Mouse (Mus musculus): ENCODE results near the gene Tubb3. TPM values are rescaled to one million over a fixed set of nuclear protein-coding genes. Genes with fewer than 3 reads are reported as not detected.
A peak's percentile ranks its signal among the peaks of the same experiment; 100 is the strongest.

Gene Tubb3
- polyA plus RNA-seq, 1 experiment from 2014 or later: 1,822 TPM

DNA sequence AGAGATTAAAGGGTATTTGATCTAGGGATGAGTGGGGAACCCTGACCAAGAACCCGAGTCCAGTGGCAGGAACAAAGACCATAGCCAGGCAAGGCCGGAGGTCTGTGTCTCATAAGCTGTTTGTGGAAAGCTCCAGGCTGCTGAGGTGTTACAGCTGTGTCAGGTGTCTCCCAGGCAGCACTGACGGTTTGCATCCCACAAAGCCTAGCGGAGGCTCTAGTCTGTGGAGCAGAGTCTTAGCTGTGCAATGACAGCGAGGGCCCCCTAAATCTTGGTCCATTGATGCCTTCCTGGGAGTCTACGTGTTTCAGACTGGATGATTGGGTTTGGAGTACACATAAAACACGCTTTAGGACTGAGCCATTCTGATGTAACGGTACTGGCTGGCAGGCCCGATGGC, 9.3 kb upstream of the Tubb3 start:
- Histone ChIP-seq H3K27ac (replicated peaks) (no peak overlapping the region), H3K27me3 (no peaks in the 10 kb centered on the region), H3K9me3 (no peaks in the 10 kb centered on the region), H3K4me3 (no peak overlapping the region), H3K4me2 (replicated peaks) (no peak overlapping the region), H3K4me1 (peaks cover 6% of the 10 kb centered on the region; the same call in 1 of the 2 replicates), H3K36me3 (peaks cover 63% of the 10 kb centered on the region), H3K9ac (replicated peaks) (no peak overlapping the region)
- 93% methylated on average over 9 of the region's 9 CpGs for WGBS
- no peak for ATAC-seq (replicated peaks)

GRCm38 (mm10) chr8:123402730-123403326, 8.4 kb upstream of the Tubb3 start:
- Histone ChIP-seq H3K9ac (replicated peaks) (no peak overlapping the region), H3K4me3 (no peak overlapping the region), H3K4me1 (peaks cover 7% of the 10 kb centered on the region; the same call in 1 of the 2 replicates), H3K27me3 (no peaks in the 10 kb centered on the region), H3K36me3 (peaks cover 56% of the 10 kb centered on the region), H3K4me2 (replicated peaks) (no peak overlapping the region), H3K9me3 (no peaks in the 10 kb centered on the region), H3K27ac (replicated peaks) (no peak overlapping the region)
- ATAC-seq (replicated peaks): no peak
- WGBS: 92% methylated on average over 9 of the region's 9 CpGs

DNA sequence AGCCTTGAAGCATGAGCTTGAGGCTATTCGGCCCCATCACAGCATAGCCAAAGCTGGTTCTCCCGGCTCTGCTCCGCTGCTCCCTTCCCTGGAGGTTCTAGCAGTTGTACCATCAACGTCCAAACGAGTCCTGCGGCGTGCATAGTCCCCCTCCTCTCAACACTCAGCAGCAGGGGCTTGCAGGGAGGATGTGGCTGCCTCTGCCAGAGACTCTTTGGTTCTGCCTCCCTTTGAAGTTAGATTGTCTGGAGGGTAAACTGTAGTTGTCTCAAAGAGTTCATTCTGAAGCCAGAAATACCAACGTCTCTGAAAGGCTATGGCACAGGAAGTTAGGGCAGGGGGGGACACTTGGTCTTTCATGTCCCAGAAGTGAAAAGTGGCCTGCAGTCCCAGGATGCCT, 6.7 kb upstream of the Tubb3 start:
- no peaks in the 10 kb centered on the region for H3K9me3 ChIP-seq
- 53% methylated on average over 8 of the region's 8 CpGs for WGBS
- ATAC-seq (replicated peaks): no peak
- peaks cover 14% of the 10 kb centered on the region for H3K4me1 ChIP-seq
- H3K27me3 ChIP-seq: no peaks in the 10 kb centered on the region
- H3K36me3 ChIP-seq: peaks cover 40% of the 10 kb centered on the region
- H3K9ac ChIP-seq (replicated peaks): 0 out of 2 replicates have a peak overlapping the region, but pooled peaks have one; percentile 14
- no peak overlapping the region for H3K27ac ChIP-seq (replicated peaks)
- H3K4me3 ChIP-seq: no peak overlapping the region
- H3K4me2 ChIP-seq (replicated peaks): no peak overlapping the region

- H3K9me3 ChIP-seq: no peaks in the 10 kb centered on the region
- H3K4me2 ChIP-seq (replicated peaks): no peak within 1 kb of the TSS
- no peak within 1 kb of the TSS for H3K27ac ChIP-seq (replicated peaks)
- no peaks in the 10 kb centered on the region for H3K27me3 ChIP-seq
- WGBS: 4% methylated on average over 4 of the region's 4 CpGs
- H3K9ac ChIP-seq (replicated peaks): no peak within 1 kb of the TSS
- H3K4me3 ChIP-seq: no peak within 1 kb of the TSS
- peaks cover 18% of the 10 kb centered on the region for H3K36me3 ChIP-seq
- peaks cover 22% of the 10 kb centered on the region for H3K4me1 ChIP-seq
- ATAC-seq (replicated peaks): no peak
These were observed 4.4 kb upstream of the Tubb3 start, which contains the start of gene Mc1r for GRCm38 (mm10) chr8:123406786-123407185. Gene Mc1r (plus strand): TSS chr8:123407107.

DNA sequence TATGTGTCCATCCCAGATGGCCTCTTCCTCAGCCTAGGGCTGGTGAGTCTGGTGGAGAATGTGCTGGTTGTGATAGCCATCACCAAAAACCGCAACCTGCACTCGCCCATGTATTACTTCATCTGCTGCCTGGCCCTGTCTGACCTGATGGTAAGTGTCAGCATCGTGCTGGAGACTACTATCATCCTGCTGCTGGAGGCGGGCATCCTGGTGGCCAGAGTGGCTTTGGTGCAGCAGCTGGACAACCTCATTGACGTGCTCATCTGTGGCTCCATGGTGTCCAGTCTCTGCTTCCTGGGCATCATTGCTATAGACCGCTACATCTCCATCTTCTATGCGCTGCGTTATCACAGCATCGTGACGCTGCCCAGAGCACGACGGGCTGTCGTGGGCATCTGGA, 3.6 kb upstream of the Tubb3 start:
- H3K27me3 ChIP-seq: no peaks in the 10 kb centered on the region
- ATAC-seq (replicated peaks): no peak
- WGBS: 93% methylated on average over 13 of the region's 13 CpGs
- peaks cover 22% of the 10 kb centered on the region for H3K4me1 ChIP-seq
- no peak overlapping the region for H3K4me2 ChIP-seq (replicated peaks)
- peaks cover 9% of the 10 kb centered on the region; the same call in 1 of the 2 replicates for H3K36me3 ChIP-seq
- no peak overlapping the region for H3K27ac ChIP-seq (replicated peaks)
- H3K9ac ChIP-seq (replicated peaks): no peak overlapping the region
- H3K4me3 ChIP-seq: no peak overlapping the region
- no peaks in the 10 kb centered on the region for H3K9me3 ChIP-seq

- no peaks in the 10 kb centered on the region for H3K9me3 ChIP-seq
- peak overlapping the region; percentile 95; the same call in 1 of the 2 replicates for H3K27ac ChIP-seq (replicated peaks)
- peaks cover 24% of the 10 kb centered on the region for H3K4me1 ChIP-seq
- no peaks in the 10 kb centered on the region for H3K36me3 ChIP-seq
- WGBS: 77% methylated on average over 9 of the region's 9 CpGs
- no peaks in the 10 kb centered on the region for H3K27me3 ChIP-seq
- peak overlapping the region; percentile 88 for H3K4me2 ChIP-seq (replicated peaks)
- no peak for ATAC-seq (replicated peaks)
- peak overlapping the region; percentile 95; the same call in 1 of the 2 replicates for H3K4me3 ChIP-seq
- H3K9ac ChIP-seq (replicated peaks): no peak overlapping the region
These were observed 2.4 kb upstream of the Tubb3 start for GRCm38 (mm10) chr8:123408586-123409544.

DNA sequence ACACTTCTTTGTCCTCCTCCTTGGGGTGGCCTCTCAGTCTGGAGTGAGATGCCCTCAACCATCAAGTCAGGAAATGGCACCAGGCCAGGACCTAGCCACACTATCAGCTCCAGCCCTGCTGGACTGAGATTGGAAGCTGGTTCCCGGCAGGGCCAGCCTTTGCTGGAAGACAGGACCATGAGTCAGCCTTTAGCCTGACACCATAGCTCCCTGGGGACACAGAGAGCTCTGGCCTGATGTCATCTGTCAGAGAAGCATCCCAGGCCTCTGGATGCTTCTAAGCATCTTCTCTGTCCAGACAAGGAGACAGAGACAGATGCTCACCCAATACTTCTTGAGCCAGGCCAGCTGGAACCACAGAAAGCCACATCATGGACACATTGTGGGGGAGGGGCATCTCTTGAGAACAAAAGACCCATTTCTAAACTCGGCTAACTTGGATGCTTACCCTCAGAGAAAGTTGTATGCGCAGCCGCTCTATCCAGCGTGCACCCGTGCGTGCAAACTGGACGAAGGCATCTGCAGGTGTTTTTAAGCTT, 1.1 kb upstream of the Tubb3 start:
- peak overlapping the region; percentile 99 for H3K9ac ChIP-seq (replicated peaks)
- 22% methylated on average over 8 of the region's 8 CpGs for WGBS
- ATAC-seq (replicated peaks): no peak
- no peaks in the 10 kb centered on the region for H3K27me3 ChIP-seq
- H3K27ac ChIP-seq (replicated peaks): peak overlapping the region; percentile 95
- peak overlapping the region; percentile 88 for H3K4me2 ChIP-seq (replicated peaks)
- no peaks in the 10 kb centered on the region for H3K36me3 ChIP-seq
- peak overlapping the region; percentile 95 for H3K4me3 ChIP-seq
- no peaks in the 10 kb centered on the region for H3K9me3 ChIP-seq
- peaks cover 28% of the 10 kb centered on the region for H3K4me1 ChIP-seq

DNA sequence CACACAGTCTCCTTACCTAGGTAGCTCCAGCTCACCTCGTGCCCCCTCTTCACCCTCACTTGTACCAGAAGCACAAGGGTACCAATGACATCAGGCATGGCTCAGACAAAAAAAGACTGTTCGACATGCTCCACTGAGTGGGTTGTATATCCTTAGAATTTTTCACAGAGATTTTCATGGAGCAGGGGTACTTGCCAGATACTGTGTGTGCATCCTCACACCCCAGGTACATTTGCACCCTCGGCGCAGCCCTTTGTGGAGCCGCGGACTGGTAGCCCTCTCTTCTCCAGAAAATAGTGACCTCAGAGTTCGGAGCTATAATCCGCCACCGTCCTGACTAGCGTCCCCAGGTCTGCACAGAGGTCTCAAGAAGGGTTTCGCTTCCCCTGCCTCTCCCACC, 436 bp upstream of the Tubb3 start:
- peak; percentile 2; the same call in 1 of the 2 replicates for ATAC-seq (replicated peaks)
- Histone ChIP-seq H3K9ac (replicated peaks) (peak overlapping the region; percentile 99), H3K4me2 (replicated peaks) (peak overlapping the region; percentile 88), H3K27ac (replicated peaks) (peak overlapping the region; percentile 95), H3K4me1 (peaks cover 32% of the 10 kb centered on the region), H3K36me3 (no peaks in the 10 kb centered on the region), H3K4me3 (peak overlapping the region; percentile 95), H3K27me3 (no peaks in the 10 kb centered on the region), H3K9me3 (no peaks in the 10 kb centered on the region)
- 2% methylated on average over 11 of the region's 11 CpGs for WGBS

- H3K9me3 ChIP-seq: no peaks in the 10 kb centered on the region
These were observed 630 bp downstream of the Tubb3 start for GRCm38 (mm10) chr8:123411781-123412327.

DNA sequence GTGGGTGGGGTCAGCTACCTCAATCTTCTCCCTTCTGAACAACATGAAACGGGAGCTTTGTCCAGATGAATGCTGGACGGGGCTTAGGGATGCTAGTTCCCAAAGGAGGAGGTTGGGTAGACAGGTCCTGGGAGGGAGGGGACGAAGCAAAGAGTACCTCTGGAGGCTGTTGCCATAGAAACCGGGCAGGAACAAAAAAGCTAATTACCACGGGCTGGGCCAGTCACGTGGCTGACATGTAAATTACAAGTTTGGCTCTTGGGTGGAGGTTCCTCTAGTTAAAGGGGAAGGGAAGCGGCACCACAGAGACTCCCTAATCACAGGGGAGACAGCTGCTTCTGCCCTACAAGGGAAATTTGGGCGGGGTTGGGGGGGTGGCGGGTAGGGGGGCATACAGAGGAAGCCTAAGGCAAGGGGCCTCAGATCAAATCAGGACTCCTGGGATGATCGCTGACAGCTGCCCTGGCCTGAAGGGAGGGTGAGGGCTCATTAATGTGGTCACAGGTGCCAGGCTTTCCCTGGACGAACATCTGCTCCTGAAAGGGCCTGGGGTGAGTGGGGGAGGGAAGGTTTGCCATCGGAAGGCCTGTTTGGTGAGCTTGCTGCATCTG, 1.4 kb downstream of the Tubb3 start:
- H3K4me3 ChIP-seq: peak overlapping the region; percentile 95
- H3K27ac ChIP-seq (replicated peaks): peak overlapping the region; percentile 95
- H3K9ac ChIP-seq (replicated peaks): peak overlapping the region; percentile 99
- no peaks in the 10 kb centered on the region for H3K27me3 ChIP-seq
- no peaks in the 10 kb centered on the region for H3K9me3 ChIP-seq
- under 1% methylated on average over 12 of the region's 12 CpGs for WGBS
- peak overlapping the region; percentile 88 for H3K4me2 ChIP-seq (replicated peaks)
- H3K4me1 ChIP-seq: peaks cover 41% of the 10 kb centered on the region
- peak; percentile 13; the same call in 1 of the 2 replicates for ATAC-seq (replicated peaks)
- peaks cover 3% of the 10 kb centered on the region; the same call in 1 of the 2 replicates for H3K36me3 ChIP-seq

More at GRCm38 (mm10) chr8:123411781-123412327, 630 bp downstream of the Tubb3 start:
- peak; percentile 39 for ATAC-seq (replicated peaks)
- peak overlapping the region; percentile 95 for H3K4me3 ChIP-seq
- H3K27ac ChIP-seq (replicated peaks): peak overlapping the region; percentile 95
- peak overlapping the region; percentile 88 for H3K4me2 ChIP-seq (replicated peaks)
- H3K36me3 ChIP-seq: no peaks in the 10 kb centered on the region; the same call in 1 of the 2 replicates
- peak overlapping the region; percentile 99 for H3K9ac ChIP-seq (replicated peaks)
- under 1% methylated on average over 16 of the region's 16 CpGs for WGBS
- H3K27me3 ChIP-seq: no peaks in the 10 kb centered on the region
- H3K4me1 ChIP-seq: peaks cover 37% of the 10 kb centered on the region

DNA sequence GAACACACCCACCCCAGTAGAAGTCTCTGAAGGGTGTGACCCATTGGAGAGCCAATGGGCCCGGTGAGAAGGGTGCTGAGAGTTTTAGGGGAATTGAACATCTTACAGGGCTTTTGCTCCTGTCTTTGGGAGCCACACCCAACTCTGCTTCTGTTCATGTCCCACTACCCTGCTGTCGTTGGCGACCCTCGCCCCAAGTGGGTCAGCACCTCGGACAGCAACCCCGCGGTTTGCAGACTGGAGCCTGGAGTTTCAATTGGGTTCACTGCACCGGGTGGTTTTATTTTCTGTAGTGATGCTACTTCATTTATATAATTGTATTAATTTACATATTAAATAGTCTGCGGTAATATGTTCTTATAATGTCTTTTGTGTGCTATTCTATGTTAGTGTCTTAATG, 3.0 kb downstream of the Tubb3 start:
- peaks cover 41% of the 10 kb centered on the region for H3K4me1 ChIP-seq
- H3K9me3 ChIP-seq: no peaks in the 10 kb centered on the region
- H3K27me3 ChIP-seq: no peaks in the 10 kb centered on the region
- H3K9ac ChIP-seq (replicated peaks): peak overlapping the region; percentile 99
- peak overlapping the region; percentile 95 for H3K4me3 ChIP-seq
- H3K4me2 ChIP-seq (replicated peaks): peak overlapping the region; percentile 88
- no peak for ATAC-seq (replicated peaks)
- WGBS: 16% methylated on average over 9 of the region's 9 CpGs
- peaks cover 18% of the 10 kb centered on the region for H3K36me3 ChIP-seq
- H3K27ac ChIP-seq (replicated peaks): peak overlapping the region; percentile 95

All from forebrain, embryonic 15.5 days (tissue).